Mouse (Mus musculus): ENCODE measurements around the gene Casq1. TPM values are rescaled to one million over a fixed set of nuclear protein-coding genes. Genes with fewer than 3 reads are reported as not detected.

Casq1 gene
- polyA plus RNA-seq, 1 experiment from 2014 or later = 1.7 TPM

DNA sequence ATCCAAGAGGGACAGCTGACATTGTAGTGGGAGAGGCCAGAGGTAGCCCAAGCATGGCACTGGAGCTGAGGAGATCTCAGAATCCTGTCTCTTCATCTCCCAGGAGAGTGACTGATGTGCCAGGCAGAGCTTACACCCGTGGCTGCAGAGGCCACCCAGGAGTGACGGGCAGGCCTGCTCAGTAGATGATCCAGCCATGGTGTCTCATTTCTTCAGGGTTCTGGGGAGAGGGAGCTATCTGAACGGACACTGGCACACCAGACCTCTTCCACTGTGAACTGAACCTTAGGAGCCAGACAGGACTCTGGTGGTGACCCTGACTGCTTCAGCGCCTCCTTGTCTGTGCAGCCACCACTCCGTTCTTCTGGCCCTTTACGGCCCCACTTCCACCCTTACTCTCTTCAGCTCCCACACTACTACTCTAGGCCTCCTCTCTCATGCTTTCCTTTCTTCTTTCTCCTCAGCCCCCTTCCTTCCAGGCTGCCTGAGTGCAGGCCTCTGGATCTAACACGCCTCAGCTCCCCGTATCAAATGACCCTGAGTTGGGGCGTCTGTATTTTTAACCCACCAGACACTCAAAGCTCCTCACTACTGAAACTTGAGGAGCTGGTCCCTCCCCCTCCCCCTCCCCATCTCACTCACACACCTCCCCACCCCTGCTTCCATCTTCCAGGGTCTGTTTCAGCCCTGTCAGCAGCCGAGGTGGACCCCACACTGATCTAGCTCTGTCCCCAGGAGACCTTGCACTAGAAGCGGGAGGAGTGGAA is 1.8 kb upstream of the Casq1 start:
- Histone ChIP-seq H3K27ac (no peak overlapping the region), H3K9ac (no peak overlapping the region), H3K4me1 (peaks cover 20% of the 10 kb centered on the region), H3K36me3 (replicated peaks) (no peaks in the 10 kb centered on the region), H3K9me3 (no peaks in the 10 kb centered on the region), H3K4me3 (no peak overlapping the region), H3K27me3 (replicated peaks) (no peaks in the 10 kb centered on the region), H3K4me2 (no peak overlapping the region)
- WGBS = 42% methylated on average over 11 of the region's 11 CpGs
- ATAC-seq (replicated peaks) = no peak

DNA sequence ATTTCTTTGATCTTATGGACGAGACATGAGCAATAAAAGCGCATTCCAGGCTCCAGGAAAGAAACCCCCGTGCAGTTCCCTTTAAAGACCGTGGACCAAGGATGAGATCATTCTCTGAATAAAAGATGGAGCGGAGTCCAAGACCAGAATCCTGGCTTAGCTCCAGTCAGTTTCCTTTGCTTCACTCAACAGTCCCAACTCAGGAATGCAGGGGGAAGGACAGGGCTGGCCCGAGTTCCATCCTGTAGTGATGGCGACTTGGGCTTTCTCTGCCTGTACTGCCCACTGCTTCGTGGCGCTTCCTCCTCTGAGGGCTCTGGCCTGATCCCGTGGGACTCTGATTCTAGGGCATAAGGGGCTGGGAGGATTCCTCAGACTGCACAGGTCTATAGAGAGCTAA is 746 bp upstream of the Casq1 start:
- H3K4me3 ChIP-seq = no peak overlapping the region
- peak; percentile 28; the same call in 1 of the 2 replicates for ATAC-seq (replicated peaks)
- H3K36me3 ChIP-seq (replicated peaks) = no peaks in the 10 kb centered on the region
- H3K27me3 ChIP-seq (replicated peaks) = no peaks in the 10 kb centered on the region
- no peak overlapping the region for H3K4me2 ChIP-seq
- peaks cover 20% of the 10 kb centered on the region for H3K4me1 ChIP-seq
- H3K27ac ChIP-seq = peak overlapping the region; percentile 42; the same call in 1 of the 2 replicates
- WGBS = 36% methylated on average over 10 of the region's 10 CpGs
- H3K9ac ChIP-seq = no peak overlapping the region
- H3K9me3 ChIP-seq = no peaks in the 10 kb centered on the region

DNA sequence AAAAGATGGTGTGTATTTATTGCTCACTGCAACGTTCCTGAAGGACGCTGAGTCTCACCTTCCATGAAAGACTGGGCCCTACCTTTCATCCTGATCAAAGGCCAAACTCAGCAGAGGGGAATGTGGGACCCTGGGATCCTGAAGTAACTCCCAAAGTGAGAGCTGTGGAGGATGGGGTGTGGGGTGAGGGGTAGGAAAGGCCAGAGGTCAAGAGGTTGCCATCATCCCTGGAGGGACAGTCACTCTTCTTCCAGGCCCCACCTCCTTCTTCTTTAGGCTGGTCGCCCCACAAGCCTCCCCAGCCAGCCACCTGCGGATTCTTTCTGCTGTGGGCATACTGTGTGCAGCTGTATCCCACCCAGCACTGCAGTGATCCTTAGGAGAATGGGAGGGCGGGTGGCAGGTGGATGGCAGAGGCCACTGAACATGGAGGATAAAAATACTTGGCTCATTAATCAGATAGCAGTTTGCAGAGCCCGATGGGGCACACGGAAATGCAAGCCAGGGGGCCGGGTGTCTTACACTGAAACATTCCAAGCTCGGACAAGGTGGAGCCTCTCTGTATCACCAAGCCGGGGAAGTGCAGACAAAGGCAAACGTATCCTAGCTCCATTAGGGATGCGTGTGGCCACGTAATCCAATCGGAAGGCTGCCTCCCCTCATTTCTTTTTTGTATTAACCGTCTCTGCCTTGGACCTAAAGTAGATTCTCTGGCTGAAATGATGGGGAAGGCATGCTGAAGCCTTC is 1.3 kb downstream of the Casq1 start:
- no peak for ATAC-seq (replicated peaks)
- no peak overlapping the region for H3K4me2 ChIP-seq

DNA sequence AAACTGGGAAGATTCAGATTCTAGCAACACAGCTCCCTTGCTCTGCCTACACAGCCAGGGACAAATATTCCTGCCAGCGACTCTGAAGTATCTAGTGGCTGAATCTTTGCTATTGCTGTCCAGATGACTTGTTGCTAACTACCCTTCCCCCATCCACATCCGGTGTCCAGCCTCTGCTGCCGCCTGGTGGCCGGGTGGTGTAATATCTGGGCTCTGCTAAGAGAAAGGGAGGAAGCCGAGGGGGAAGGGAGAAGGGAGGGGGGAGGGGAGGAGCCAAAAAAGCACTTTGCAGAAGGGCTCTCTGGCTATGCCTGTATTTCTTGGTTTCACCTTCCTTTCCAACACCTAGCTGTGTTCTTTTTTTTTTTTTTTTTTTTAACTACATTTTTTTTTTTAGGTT is 2.5 kb downstream of the Casq1 start:
- peak; percentile 41; the same call in 1 of the 2 replicates for ATAC-seq (replicated peaks)
- H3K4me1 ChIP-seq = peaks cover 25% of the 10 kb centered on the region
- H3K27ac ChIP-seq = peak overlapping the region; percentile 68; the same call in 1 of the 2 replicates
- H3K4me3 ChIP-seq = no peak overlapping the region
- H3K36me3 ChIP-seq (replicated peaks) = no peaks in the 10 kb centered on the region
- 1% methylated on average over 5 of the region's 5 CpGs for WGBS
- no peak overlapping the region for H3K9ac ChIP-seq
- H3K4me2 ChIP-seq = peak overlapping the region; percentile 16; the same call in 1 of the 2 replicates
- no peaks in the 10 kb centered on the region for H3K27me3 ChIP-seq (replicated peaks)
- H3K9me3 ChIP-seq = no peaks in the 10 kb centered on the region

More for the DNA sequence above, 1.3 kb downstream of the Casq1 start:
- Histone ChIP-seq H3K9me3 (no peaks in the 10 kb centered on the region), H3K4me1 (peaks cover 25% of the 10 kb centered on the region), H3K9ac (no peak overlapping the region), H3K27me3 (replicated peaks) (no peaks in the 10 kb centered on the region), H3K36me3 (replicated peaks) (no peaks in the 10 kb centered on the region), H3K4me3 (no peak overlapping the region), H3K27ac (no peak overlapping the region)
- WGBS = 47% methylated on average over 15 of the region's 15 CpGs

DNA sequence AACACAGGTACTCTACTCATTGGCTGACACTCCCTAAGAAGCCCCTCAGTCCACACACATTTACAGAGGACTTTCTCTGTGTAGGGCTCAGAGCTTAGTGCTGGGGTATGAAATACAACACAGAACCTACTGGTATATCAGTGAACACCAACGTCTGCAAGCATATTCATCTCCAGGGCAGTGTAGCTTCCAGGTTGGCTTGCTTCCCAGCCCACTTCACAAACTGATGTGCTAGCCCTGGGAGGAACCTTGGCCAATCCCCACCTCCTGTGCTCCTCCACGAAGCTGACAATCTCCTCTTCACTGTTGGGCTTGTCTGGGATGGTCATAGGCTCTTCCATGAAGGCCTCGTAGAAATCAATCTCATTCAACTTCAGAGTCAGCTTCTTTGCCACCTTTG is 4.9 kb downstream of the Casq1 start:
- no peak for ATAC-seq (replicated peaks)
- Histone ChIP-seq H3K27me3 (replicated peaks) (no peaks in the 10 kb centered on the region), H3K4me1 (peaks cover 21% of the 10 kb centered on the region), H3K4me3 (no peak overlapping the region), H3K9ac (no peak overlapping the region), H3K9me3 (no peaks in the 10 kb centered on the region), H3K4me2 (no peak overlapping the region), H3K36me3 (replicated peaks) (no peaks in the 10 kb centered on the region), H3K27ac (no peak overlapping the region)
- WGBS = 65% methylated on average over 3 of the region's 3 CpGs

DNA sequence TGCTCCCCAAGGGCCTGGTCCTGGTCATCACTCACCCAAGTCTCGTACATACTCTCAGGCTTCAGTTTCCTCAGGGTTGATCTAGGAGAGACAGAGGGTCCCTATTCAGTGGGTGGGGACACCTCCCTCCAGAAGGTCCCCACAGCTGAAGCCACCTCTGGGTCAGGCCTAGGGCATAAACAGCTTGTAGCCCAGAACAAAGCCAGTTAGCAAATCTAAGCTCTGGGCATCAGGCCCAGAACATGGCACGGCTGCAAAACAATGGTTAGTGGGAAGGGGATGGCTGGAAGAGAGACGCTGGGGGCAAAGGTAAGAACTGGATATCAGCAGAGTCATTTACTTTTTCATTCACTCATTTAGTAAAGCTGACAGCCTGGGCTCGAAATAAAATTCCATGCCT is 5.9 kb downstream of the Casq1 start:
- no peak overlapping the region for H3K9ac ChIP-seq
- H3K27ac ChIP-seq = peak overlapping the region; percentile 66
- no peaks in the 10 kb centered on the region for H3K27me3 ChIP-seq (replicated peaks)
- peaks cover 19% of the 10 kb centered on the region for H3K4me1 ChIP-seq
- 33% methylated on average over 4 of the region's 4 CpGs for WGBS
- no peak for ATAC-seq (replicated peaks)
- no peaks in the 10 kb centered on the region for H3K36me3 ChIP-seq (replicated peaks)
- no peak overlapping the region for H3K4me3 ChIP-seq
- H3K4me2 ChIP-seq = no peak overlapping the region
- H3K9me3 ChIP-seq = no peaks in the 10 kb centered on the region

DNA sequence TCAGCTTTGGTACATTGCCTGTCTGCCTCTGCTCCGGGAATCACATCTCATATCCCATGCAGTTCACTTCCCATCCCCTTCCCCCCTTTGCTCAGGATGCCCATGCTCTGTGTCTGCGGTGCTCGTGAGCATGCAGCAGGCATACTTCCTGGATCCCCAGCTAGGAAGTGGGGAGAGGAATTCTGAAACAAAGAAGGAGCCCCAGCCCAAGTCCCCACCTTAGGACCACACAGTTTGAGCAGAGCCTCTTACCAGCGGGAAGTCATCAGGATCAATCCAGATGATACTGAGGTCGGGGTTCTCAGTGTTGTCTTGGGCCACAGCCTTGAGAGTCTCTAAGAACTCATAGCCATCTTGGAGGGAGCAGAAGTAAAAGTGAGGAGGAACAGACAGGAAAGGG is 6.9 kb downstream of the Casq1 start:
- no peaks in the 10 kb centered on the region for H3K36me3 ChIP-seq (replicated peaks)
- H3K27ac ChIP-seq = no peak overlapping the region; the same call in 1 of the 2 replicates
- ATAC-seq (replicated peaks) = no peak
- H3K4me2 ChIP-seq = no peak overlapping the region
- peaks cover 16% of the 10 kb centered on the region for H3K4me1 ChIP-seq
- WGBS = 37% methylated on average over 5 of the region's 5 CpGs
- H3K4me3 ChIP-seq = no peak overlapping the region
- H3K27me3 ChIP-seq (replicated peaks) = no peaks in the 10 kb centered on the region
- no peak overlapping the region for H3K9ac ChIP-seq
- no peaks in the 10 kb centered on the region for H3K9me3 ChIP-seq

DNA sequence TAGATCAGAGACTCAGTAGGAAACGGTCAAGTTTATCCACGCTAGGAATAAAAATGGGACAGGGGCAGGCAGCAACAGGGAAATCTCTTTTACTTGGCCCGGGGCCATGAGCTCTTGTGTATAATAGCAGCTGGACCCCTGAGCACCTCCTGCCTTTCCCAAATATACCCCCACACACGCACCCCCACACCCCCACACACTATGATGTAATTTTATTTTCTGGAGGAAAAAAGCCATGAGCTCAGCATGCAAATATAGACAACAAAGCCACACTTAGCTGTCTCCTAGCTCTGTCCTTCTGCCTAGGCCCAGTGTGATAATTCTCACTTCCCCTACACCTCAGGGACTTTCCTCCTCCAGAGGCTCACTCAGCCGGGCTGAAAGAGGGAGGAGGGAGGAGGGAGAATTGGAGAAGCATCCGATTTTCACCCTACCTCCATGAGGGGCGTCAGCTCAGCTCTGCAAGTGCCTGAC is 12.5 kb downstream of the Casq1 start:
- H3K4me1 ChIP-seq = peaks cover 47% of the 10 kb centered on the region
- peak overlapping the region; percentile 83 for H3K4me2 ChIP-seq
- H3K36me3 ChIP-seq (replicated peaks) = no peaks in the 10 kb centered on the region
- peak overlapping the region; percentile 89 for H3K4me3 ChIP-seq
- peak overlapping the region; percentile 96 for H3K27ac ChIP-seq
- peak; percentile 4 for ATAC-seq (replicated peaks)
- WGBS = 2% methylated on average over 7 of the region's 7 CpGs
- peak overlapping the region; percentile 97 for H3K9ac ChIP-seq
- H3K9me3 ChIP-seq = no peaks in the 10 kb centered on the region
- no peaks in the 10 kb centered on the region for H3K27me3 ChIP-seq (replicated peaks)

DNA sequence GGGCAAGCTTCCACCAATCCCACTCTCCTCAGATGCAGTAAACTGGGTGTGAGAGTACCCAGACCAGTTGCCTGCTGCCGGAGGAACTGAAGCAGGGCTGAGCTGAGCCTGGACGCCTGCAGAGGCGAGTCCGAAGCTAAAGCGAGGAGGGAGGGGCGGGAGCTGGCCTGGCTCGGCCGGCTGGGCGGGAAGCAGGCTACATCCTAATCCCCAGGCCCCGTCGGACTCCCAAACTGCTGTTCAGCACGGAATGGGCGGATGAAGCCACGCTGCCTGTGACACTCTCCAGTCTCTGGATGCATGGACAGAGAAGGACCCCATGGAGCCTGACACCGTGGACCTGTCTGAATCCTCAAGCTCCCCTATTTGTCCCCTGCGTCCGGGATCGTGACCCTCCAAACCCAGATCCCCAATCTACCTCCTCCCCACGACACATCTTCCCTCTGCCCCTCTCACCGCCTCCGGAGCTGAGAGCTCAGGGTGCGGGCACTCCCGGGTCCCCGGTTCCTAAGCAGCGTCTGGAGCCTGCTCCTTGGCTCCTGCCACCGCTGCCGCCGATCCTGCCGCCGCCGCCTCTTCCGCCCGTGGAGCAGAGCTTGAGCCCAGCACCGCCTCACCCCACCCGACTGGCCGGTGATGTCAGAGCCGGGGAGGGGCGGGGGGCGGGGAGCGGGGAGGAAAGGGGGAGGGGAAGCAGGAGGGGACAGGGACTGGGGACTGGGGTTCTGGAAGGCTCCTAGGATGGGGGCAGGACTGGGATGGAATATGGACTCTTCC is 13.3 kb downstream of the Casq1 start, which contains the start of gene Pea15a:
Gene Pea15a (minus strand): TSS at position 664 of the 777 bp plus-strand sequence.
- Histone ChIP-seq H3K27ac (peak within 1 kb of the TSS; percentile 96), H3K9ac (peak within 1 kb of the TSS; percentile 97)
- peak; percentile 81 for ATAC-seq (replicated peaks)

DNA sequence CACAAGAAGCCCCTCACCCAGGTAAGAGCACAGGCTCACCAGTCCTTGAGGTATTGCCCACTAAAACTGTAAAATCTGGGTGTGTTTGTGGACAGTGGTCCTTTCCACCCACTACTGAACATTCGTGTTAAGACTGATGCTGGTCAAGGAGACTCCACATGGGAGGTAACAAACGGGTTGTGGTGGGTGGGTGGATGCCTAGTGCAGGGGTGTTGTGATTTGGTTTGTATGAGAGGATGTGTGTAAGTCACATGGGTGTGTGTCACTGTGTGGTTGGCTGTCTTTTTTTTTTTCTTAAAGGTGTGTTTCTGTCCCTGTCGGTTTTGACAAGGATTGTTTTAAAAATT is 14.0 kb downstream of the Casq1 start:
- WGBS = under 1% methylated on average over 3 of the region's 3 CpGs
- Histone ChIP-seq H3K4me3 (peak overlapping the region; percentile 89), H3K9me3 (no peaks in the 10 kb centered on the region), H3K4me2 (peak overlapping the region; percentile 83), H3K36me3 (replicated peaks) (no peaks in the 10 kb centered on the region), H3K9ac (peak overlapping the region; percentile 97), H3K27ac (peak overlapping the region; percentile 96), H3K27me3 (replicated peaks) (no peaks in the 10 kb centered on the region), H3K4me1 (peaks cover 61% of the 10 kb centered on the region)
- peak; percentile 9; the same call in 1 of the 2 replicates for ATAC-seq (replicated peaks)

More for the DNA sequence above, 13.3 kb downstream of the Casq1 start, which contains the start of gene Pea15a:
- WGBS = under 1% methylated on average over 38 of the region's 40 CpGs
- H3K4me1 ChIP-seq = peaks cover 55% of the 10 kb centered on the region
- no peaks in the 10 kb centered on the region for H3K36me3 ChIP-seq (replicated peaks)
- no peaks in the 10 kb centered on the region for H3K27me3 ChIP-seq (replicated peaks)
- no peaks in the 10 kb centered on the region for H3K9me3 ChIP-seq
- peak within 1 kb of the TSS; percentile 83 for H3K4me2 ChIP-seq
- H3K4me3 ChIP-seq = peak within 1 kb of the TSS; percentile 89

DNA sequence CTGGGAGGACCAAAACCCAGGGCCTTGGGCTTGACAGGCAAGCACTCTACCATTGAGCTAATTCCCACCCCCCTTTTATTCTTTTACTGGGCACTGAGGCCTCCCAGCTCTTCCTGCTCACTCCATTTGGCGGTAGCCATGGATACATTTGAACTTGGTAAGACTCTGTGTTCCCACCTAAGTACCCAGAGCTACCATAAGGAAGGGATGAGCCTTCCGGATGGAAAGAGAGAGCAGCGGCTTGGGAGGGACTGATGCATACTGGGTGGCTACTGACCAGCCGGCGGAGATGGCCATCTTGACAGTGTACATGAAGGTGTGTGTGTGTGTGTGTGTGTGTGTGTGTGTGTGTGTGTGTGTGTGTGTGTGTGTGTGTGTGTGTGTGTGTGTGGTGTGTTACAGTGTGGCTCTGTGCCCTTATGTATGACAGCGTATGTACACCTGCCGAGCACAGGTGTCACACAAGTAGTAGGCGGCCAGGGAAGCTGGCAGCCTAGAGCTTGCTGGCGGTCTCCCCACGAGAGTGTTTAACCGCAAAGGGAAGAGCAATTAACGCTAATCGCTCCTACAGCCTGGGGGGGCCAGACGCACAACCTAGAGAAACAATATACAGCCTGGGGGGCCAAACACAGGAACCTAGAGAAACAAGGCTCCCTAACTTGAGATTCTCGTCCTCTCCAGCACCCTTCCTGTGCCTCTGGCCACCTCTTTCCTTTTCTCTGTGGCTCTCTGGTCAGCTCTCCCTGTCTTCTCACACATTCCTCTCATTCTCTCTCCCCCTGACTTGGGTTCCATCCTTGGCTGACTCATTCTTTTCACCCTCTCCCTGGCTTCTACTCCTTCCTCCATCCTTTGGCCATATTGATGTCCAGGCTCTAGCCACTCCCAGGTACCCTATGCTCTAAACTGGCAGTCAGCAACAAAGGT is 14.6 kb downstream of the Casq1 start:
- Histone ChIP-seq H3K27me3 (replicated peaks) (no peaks in the 10 kb centered on the region), H3K36me3 (replicated peaks) (no peaks in the 10 kb centered on the region), H3K4me2 (peak overlapping the region; percentile 83), H3K4me3 (peak overlapping the region; percentile 89), H3K27ac (peak overlapping the region; percentile 96), H3K4me1 (peaks cover 68% of the 10 kb centered on the region), H3K9ac (peak overlapping the region; percentile 97), H3K9me3 (no peaks in the 10 kb centered on the region)
- 12% methylated on average over 15 of the region's 15 CpGs for WGBS
- ATAC-seq (replicated peaks) = no peak

Data from midbrain, embryonic 15.5 days (tissue).